Mouse (Mus musculus) kidney, embryonic 16.5 days (tissue): ENCODE measurements around the gene Vti1b. TPM values are rescaled to one million over a fixed set of nuclear protein-coding genes. Genes with fewer than 3 reads are reported as not detected.

Experiments
- ATAC-seq: fragments of 200-750 bp; cut with Nextera tagmentation; 2 replicates; pipeline ENCODE4 v1.8.0; 2017; ENCODE audit warnings: moderate TSS enrichment; ENCODE audit not compliant: low FRiP score, low TSS enrichment
- H3K27ac ChIP-seq: fragments of 300-500 bp; sonication (generic); 2 replicates; pipeline ENCODE4 v1.5.1; 2014; ENCODE audit warnings: low read length
- H3K27me3 ChIP-seq: fragments of 300-500 bp; sonication (generic); 2 replicates; pipeline ENCODE4 v1.6.1; 2014; ENCODE audit warnings: low read length, control low read depth, mixed read lengths; ENCODE audit not compliant: insufficient read depth
- H3K36me3 ChIP-seq: fragments of 300-500 bp; sonication (generic); 2 replicates; pipeline ENCODE4 v1.6.1; 2014; ENCODE audit warnings: low read length, control low read depth, mixed read lengths; ENCODE audit not compliant: insufficient read depth
- H3K4me1 ChIP-seq: fragments of 300-500 bp; sonication (generic); 2 replicates; pipeline ENCODE4 v1.6.1; 2014; ENCODE audit warnings: low read length, control low read depth, mixed read lengths; ENCODE audit not compliant: insufficient read depth
- H3K4me2 ChIP-seq: fragments of 300-500 bp; sonication (generic); replicated peaks from 2 replicates; pipeline ENCODE4 v1.6.1; 2014; ENCODE audit warnings: low read depth, low read length
- H3K4me3 ChIP-seq: fragments of 300-500 bp; sonication (generic); 2 replicates; pipeline ENCODE4 v1.5.1; 2014; ENCODE audit warnings: mild to moderate bottlenecking, low read length
- H3K9ac ChIP-seq: fragments of 300-500 bp; sonication (generic); replicated peaks from 2 replicates; pipeline ENCODE4 v1.6.1; 2014; ENCODE audit warnings: low read length
- H3K9me3 ChIP-seq: fragments of 300-500 bp; sonication (generic); 2 replicates; pipeline ENCODE4 v1.6.1; 2016; ENCODE audit warnings: low read length, control low read depth
- WGBS: fragments of 180-500 bp; shearing (Covaris S2); extraction: QIAGEN DNeasy Blood & Tissue Kit; methylation state at CpG from one replicate; pipeline ENCODE4 v1.1.7; 2014; 5-methylcytosine and 5-hydroxymethylcytosine counted together
- polyA plus RNA-seq: library from polyadenylated mRNA; unstranded; fragments of >200 nt; fragmentation: Nextera tagmentation; extraction: Ambion mirVana; gene quantifications from 2 replicates; pipeline ENCODE4 v1.2.1, GENCODE M21; 2015

Vti1b gene
- polyA plus RNA-seq, 1 experiment from 2014 or later: 106 TPM

- Histone ChIP-seq H3K9me3 (no peaks in the 10 kb centered on the region), H3K36me3 (no peaks in the 10 kb centered on the region), H3K4me1 (no peaks in the 10 kb centered on the region), H3K27me3 (no peaks in the 10 kb centered on the region), H3K4me2 (no peak overlapping the region), H3K27ac (no peak overlapping the region), H3K4me3 (no peak overlapping the region), H3K9ac (no peak overlapping the region)
- no peak for ATAC-seq
- 32% methylated on average over 3 of the region's 3 CpGs for WGBS
Measured at GRCm38 (mm10) chr12:79122820-79123219, 49.6 kb downstream of the Vti1b start.

DNA sequence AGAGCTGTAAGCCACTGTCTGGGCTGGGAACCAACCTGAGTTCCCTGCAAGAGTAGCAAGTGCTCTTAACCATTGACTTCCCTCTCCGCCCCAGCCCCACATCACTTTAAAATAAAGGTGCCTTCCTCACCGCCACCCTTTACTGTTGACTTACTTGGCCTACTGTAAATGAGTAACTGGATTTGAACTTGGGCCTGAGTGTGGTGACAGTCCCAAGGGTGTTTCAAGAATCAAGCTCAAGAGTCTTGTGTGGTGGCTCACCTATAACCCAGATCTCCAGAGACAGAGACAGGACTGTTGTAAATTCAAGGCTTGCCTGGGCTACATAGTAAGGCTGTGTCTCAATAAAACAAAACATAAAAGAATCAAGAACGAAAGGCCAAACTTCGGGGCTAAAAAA is 53.5 kb downstream of the Vti1b start:
- Histone ChIP-seq H3K4me1 (no peaks in the 10 kb centered on the region), H3K4me3 (no peak overlapping the region), H3K9me3 (no peaks in the 10 kb centered on the region), H3K27me3 (no peaks in the 10 kb centered on the region), H3K36me3 (no peaks in the 10 kb centered on the region), H3K27ac (no peak overlapping the region), H3K9ac (no peak overlapping the region), H3K4me2 (no peak overlapping the region)
- WGBS: 83% methylated on average over 4 of the region's 4 CpGs
- 0 out of 2 replicates have a peak, but pooled peaks have one; percentile 12 for ATAC-seq

Other genes starting within 250 kb of the Vti1b start
- gene Tmem229b, start 165.0 kb downstream of the Vti1b start, polyA plus RNA-seq: 4.7 and 5.3 TPM in 2 replicates
- 6.5 and 7.4 TPM in 2 replicates for gene Plekhh1, start 143.5 kb downstream of the Vti1b start, polyA plus RNA-seq
- 35.6 and 36.6 TPM in 2 replicates for gene Pigh, start 83.0 kb downstream of the Vti1b start, polyA plus RNA-seq
- gene Arg2, start 41.9 kb downstream of the Vti1b start, polyA plus RNA-seq: 17.6 and 17.9 TPM in 2 replicates
- gene Rdh11, start 19.6 kb upstream of the Vti1b start, polyA plus RNA-seq: 27.4 and 28.0 TPM in 2 replicates
- 3.5 and 4.2 TPM in 2 replicates for gene Rdh12, start 36.2 kb upstream of the Vti1b start, polyA plus RNA-seq
- 11.2 and 17.7 TPM in 2 replicates for gene Zfyve26, start 123.6 kb upstream of the Vti1b start, polyA plus RNA-seq
- 8.0 and 8.9 TPM in 2 replicates for gene Rad51b, start 124.6 kb upstream of the Vti1b start, polyA plus RNA-seq